Mouse (Mus musculus) layer of hippocampus, adult 9-10 months (tissue): ENCODE results near the gene Olfr1509.
"Not testable (repeated sequence)": the region's sequence is repeated elsewhere in the genome, so short reads cannot be mapped to it uniquely, and the experiment has no call there.

Experiments used
- DNase-seq: peaks from one replicate; pipeline ENCODE4 v3.0.0; 2022; ENCODE audit warnings: low spot score

Gene Olfr1509

DNA sequence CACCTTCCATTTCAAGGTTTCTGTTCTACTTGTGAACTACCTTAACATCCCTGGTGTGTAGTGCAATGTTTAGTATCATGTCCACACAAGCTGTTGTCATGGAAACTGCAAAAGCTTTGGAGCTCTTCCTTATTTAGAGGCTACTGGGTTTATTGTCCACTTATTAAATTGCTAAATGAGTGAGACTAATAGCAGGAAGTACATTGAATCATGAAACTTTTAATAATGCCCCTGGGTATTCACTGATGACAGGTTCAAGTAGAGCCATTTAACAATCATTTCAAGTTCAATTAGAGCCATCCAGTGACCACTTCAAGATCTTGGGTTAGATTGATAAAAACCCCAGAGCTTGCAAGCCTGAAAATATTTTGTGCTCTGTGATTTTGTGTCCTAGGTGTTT, at the start of gene Olfr1509:
Gene Olfr1509 (plus strand): TSS at position 301 of the 400 bp plus-strand sequence.
- no peak for DNase-seq

DNA sequence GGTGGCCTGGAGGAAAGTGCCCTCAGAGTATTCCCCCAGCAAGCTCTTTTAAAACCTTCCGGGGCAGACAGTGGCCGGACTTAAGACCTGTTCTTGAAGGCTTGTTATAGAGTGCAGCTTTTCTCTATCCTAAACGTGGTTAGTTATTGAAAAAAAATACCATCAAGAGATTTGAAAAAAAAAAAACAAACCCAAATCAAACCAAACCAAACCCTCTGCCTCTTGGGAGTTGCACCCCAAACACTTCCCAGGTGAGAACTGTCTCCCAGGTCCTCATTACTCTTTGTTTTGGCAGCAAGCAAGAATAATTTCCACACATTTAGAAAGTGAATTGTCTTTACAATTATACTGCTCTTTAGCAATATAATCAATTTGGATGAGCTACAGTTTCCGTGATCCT, 45.5 kb upstream of the Olfr1509 start, which contains the start of gene Olfr1511:
Gene Olfr1511 (minus strand): TSS at position 101 of the 400 bp plus-strand sequence.
- no peak for DNase-seq

DNA sequence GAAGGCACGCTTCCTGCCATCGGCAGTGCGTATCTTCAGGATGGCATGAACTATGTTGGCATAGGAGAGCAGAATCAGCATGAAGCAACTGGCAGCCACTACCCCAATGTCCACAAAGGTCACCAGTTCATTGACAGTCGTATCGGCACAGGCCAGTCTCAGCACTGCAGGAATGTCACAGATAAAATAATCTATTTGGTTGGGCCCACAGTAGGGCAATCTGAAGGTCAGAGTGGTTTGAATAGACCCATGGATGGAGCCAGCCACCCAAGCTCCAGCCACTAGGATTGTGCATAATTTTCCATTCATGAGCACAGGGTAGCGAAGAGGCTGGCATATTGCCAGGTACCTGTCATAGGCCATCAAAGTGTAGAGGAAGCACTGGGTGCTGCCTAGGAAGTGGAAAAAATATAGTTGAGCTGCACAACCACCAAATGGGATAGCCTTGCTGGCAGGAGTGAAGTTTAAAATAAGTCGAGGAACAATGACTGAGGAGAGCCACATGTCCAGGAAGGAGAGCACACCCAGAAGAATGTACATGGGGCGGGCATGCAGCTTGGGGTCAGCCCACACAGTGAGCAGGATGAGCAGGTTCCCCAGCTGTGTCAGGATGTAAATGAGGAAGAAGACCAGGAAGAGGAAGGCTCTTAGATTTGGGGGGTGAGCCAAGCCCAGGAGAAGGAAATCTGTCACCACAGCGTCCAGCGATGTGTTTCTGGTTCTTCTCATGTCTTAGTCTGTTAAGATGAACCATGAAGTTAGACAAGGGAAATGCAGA, 32.5 kb upstream of the Olfr1509 start:
- DNase-seq, result not testable (repeated sequence)

DNA sequence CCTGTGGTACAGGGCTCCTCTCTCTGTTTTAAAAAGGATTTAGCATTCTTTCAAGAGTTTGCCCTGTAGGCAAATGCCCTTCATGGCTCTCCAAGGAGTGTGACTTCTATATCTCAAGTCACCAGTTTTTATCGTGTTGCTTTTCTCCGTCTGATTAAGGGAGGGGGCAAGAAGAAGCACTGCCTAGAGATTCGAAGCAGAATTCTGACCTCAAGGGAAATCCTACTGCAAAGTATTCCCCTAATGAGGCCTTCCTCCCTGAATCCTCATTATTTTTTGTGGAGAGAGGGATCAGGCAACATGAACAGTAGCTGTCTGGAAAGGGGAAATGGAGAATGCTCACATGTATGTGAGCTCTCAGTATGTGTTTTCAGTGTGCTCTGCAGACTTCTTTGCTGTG, 28.5 kb upstream of the Olfr1509 start, which contains the start of gene Olfr1510:
Gene Olfr1510 (minus strand): TSS at position 101 of the 400 bp plus-strand sequence.
- no peak for DNase-seq

DNA sequence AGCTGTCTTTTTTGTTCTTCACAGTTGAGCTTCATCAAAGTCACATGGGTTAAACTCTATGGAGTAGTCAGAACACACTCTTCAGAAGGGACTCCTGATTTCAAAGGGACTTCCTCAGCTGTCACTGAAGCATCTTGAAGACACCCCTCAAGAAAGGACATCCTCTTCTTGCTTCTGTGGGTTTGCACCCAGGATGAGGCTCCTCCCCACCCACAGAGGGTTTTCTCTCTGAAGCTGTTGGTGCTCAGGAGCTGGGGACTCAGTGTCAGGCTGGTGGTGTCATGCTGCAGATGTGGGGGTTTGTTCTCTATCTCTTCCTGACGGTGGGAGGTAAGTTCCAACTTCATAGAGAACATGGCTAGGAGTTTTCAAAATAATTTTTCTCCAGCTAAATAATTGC, 15.1 kb upstream of the Olfr1509 start:
- no peak for DNase-seq

DNA sequence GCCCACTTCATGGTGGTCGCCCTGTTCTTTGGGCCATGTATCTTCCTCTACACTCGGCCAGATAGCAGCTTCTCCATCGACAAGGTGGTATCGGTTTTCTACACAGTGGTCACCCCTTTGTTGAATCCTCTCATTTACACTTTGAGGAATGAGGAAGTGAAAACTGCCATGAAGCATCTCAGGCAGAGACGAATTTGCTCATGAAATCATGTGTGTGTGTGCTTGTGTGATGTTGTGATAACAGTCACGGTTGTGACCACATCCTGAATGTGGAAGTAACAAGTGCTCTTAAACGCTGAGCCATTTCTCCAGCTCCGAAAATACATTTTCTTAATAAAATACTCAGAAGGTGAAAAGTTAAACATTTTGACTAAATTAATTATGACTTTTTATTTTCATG, 8.3 kb downstream of the Olfr1509 start:
- no peak for DNase-seq

DNA sequence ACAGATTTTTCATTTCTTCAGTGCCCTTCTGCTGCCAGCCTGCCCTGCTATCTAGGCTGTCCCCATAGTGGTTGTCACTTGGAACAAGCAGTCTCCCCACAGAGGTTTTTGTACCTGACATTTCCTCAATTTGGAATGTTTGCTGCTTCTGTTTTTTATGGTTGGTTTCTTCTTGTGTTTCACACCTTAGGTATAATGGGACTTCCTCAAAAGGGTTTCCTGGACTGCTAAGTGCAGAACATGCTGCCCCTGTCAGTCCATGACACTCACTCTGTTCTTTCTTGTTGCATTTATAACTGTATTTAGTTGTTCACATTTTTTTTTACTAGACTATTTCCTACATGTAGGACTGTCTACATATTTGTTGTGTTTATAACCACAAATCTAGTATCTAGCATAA, 19.1 kb downstream of the Olfr1509 start:
- DNase-seq, result no peak

DNA sequence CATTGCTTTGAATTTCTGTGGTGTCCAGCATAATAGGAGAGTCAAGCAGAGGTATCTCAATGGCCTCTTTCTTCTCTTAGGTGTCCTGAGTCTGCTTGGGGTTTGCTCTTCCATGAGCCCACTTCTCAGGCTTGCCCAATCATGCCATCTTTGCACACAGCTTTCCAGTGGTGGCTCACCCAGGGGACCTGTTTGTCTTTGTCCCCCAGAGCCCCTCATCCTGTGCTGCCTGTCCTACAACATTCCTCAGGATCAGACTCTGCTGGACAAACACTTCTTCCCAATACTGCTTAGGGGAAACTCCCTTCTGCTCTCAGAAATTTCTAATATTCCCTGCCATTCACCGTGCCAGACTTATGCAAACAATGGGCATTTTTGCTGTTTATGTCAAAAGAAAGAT, 22.9 kb downstream of the Olfr1509 start:
- no peak for DNase-seq

DNA sequence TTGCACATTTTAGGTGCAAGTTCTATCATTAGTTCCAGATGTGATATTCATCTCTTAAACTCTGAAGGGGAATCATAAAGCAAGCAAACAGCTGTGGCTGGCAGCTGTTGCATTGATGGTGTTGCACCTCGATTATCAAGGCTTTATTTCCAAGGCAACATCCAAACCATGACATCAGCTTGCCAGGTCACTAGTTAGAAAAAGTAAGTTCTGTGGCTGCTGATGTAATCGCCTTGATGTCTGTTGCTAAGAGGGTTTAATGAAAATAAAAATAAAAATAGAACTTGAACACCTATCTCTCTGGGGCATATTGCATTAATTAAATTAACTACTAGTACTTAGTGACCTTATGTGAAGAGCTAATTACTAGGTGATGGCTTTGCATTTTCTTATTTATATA, 24.6 kb downstream of the Olfr1509 start, which contains the start of gene Olfr1508:
Gene Olfr1508 (minus strand): TSS at position 101 of the 400 bp plus-strand sequence.
- DNase-seq, result no peak

DNA sequence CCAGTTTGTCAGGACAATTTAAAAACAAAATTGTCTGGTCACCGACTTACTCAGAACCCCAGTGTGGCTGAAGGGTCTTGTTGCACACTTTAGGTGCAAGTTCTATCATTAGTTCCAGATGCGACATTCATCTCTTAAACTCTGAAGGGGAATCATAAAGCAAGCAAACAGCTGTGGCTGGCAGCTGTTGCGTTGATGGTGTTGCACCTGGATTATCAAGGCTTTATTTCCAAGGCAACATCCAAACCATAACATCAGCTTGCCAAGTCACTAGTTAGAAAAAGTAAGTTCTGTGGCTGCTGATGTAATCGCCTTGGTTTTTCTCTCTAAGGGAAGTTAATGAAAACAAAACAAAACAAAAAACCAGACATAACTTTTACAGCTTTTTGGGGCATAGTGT, 52.7 kb downstream of the Olfr1509 start, which contains the start of gene Olfr1507:
Gene Olfr1507 (minus strand): TSS at position 234 of the 400 bp plus-strand sequence.
- DNase-seq, result no peak
